10 mouse cellular contexts compared by ENCODE assay signal in the genomic region with DNA sequence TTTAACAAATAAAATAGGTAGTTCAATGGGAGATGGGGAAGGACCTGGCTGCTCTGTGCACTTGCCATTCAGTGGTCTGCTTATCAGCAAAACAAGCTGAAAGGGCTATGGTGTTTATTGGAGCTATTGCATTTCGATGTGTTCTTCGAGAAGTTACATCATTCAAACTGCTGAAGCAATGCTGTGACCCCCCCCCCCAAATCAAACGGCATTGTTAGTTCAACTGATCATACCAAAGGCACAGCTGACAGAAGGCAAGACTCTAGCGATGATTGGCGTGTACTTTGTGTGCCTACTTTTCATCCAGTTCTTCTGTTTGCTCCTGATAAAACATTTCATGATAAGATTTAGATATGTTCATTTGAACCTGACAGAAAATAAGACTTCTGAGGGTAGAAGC. TPM values are rescaled to one million over a fixed set of nuclear protein-coding genes. Genes with fewer than 3 reads are reported as not detected.
DNase-seq lines count a peak whose midpoint lies in the region; ATAC-seq and TF ChIP-seq lines count a peak whose summit lies in the region.
"Had no signal": no experiment of that assay in that cellular context is flagged by ENCODE, and none has a peak within 500 bp of the region (broad histone marks: within the 10 kb centered on the region; RNA-seq: fewer than 3 reads in every experiment).

No protein-coding gene starts in this region.

- peak overlapping the region; percentile 77 for H3K4me3 ChIP-seq in E14TG2a.4 (replicated peaks; ENCODE audit: low read length)
- H3K4me3 ChIP-seq in forebrain, postnatal 0 days (ENCODE audit: low read depth, low read length) = peak overlapping the region; percentile 92
- peak overlapping the region; percentile 47 for H3K4me3 ChIP-seq in liver, postnatal 0 days (ENCODE audit: low read depth, low read length)

- ATAC-seq in forebrain, postnatal 0 days = no peak
- no peak for ATAC-seq in liver, postnatal 0 days

- H3K27ac ChIP-seq in forebrain, postnatal 0 days (ENCODE audit: low read depth, low read length) = peak overlapping the region; percentile 97
- H3K27ac ChIP-seq in liver, postnatal 0 days (ENCODE audit: low read depth) = 0 out of 2 replicates have a peak overlapping the region, but pooled peaks have one; percentile 29

- peaks cover 4% of the 10 kb centered on the region; the same call in 1 of the 2 replicates for H3K27me3 ChIP-seq in E14TG2a.4 (ENCODE audit: insufficient read depth, low read length)
- H3K27me3 ChIP-seq in forebrain, postnatal 0 days (ENCODE audit: insufficient read depth, low read length) = no peaks in the 10 kb centered on the region
- H3K27me3 ChIP-seq in liver, postnatal 0 days (ENCODE audit: insufficient read depth, low read length) = no peaks in the 10 kb centered on the region

- no peak for TF ChIP-seq CTCF in E14TG2a.4 (conservative IDR thresholded peaks at IDR 0.05; ENCODE audit: low read length)
- TF ChIP-seq CTCF in forebrain, postnatal 0 days (IDR thresholded peaks at IDR 0.05; ENCODE audit: low read depth) = no peak
- no peak for TF ChIP-seq CTCF in liver, postnatal 0 days (IDR thresholded peaks at IDR 0.05; ENCODE audit: low read depth)

- DNase-seq in embryo, embryonic 10.5 days (ENCODE audit: low spot score) = peak; percentile 37
- no peak for DNase-seq in embryo, embryonic 9.5 days (ENCODE audit: extremely low spot score)
- DNase-seq in forebrain, postnatal 0 days = no peak
- DNase-seq in liver, postnatal 0 days = peak; percentile 17
- no peak for DNase-seq in frontal cortex, postnatal 10 days (ENCODE audit: low spot score in 2 of 2)
- no peak for DNase-seq in urinary bladder, postnatal 4 days (ENCODE audit: low spot score in 2 of 2)
- no peak for DNase-seq in layer of hippocampus, adult 18-20 months (ENCODE audit: low spot score in 2 of 2)

- H3K4me2 ChIP-seq in forebrain, postnatal 0 days (ENCODE audit: low read depth) = peak overlapping the region; percentile 82
- H3K4me2 ChIP-seq in liver, postnatal 0 days (ENCODE audit: low read depth, low read length) = peak overlapping the region; percentile 78

- peaks cover 32% of the 10 kb centered on the region for H3K36me3 ChIP-seq in E14TG2a.4 (ENCODE audit: insufficient read depth, low read length)
- peaks cover 16% of the 10 kb centered on the region; the same call in 1 of the 2 replicates for H3K36me3 ChIP-seq in forebrain, postnatal 0 days (ENCODE audit: insufficient read depth)
- peaks cover under 1% of the 10 kb centered on the region for H3K36me3 ChIP-seq in liver, postnatal 0 days (replicated peaks; ENCODE audit: insufficient read depth, low read length)

- no peak for TF ChIP-seq EP300 in liver, postnatal 0 days (IDR thresholded peaks at IDR 0.05; ENCODE audit: low read depth)

- WGBS in forebrain, postnatal 0 days = 38% methylated on average over 5 of the region's 5 CpGs
- 24% methylated on average over 5 of the region's 5 CpGs for whole genome bisulfite sequencing in liver, postnatal 0 days (ENCODE audit: insufficient replicate concordance)

- peak overlapping the region; percentile 97 for H3K9ac ChIP-seq in forebrain, postnatal 0 days
- H3K9ac ChIP-seq in liver, postnatal 0 days (replicated peaks) = peak overlapping the region; percentile 47; the same call in 1 of the 2 replicates

- H3K9me3 ChIP-seq in E14TG2a.4 (ENCODE audit: low read length) = peaks cover 2% of the 10 kb centered on the region
- no peaks in the 10 kb centered on the region for H3K9me3 ChIP-seq in forebrain, postnatal 0 days (ENCODE audit: low read length)
- H3K9me3 ChIP-seq in liver, postnatal 0 days (ENCODE audit: low read length) = no peaks in the 10 kb centered on the region

- H3K4me1 ChIP-seq in E14TG2a.4 (replicated peaks; ENCODE audit: low read depth, low read length) = peaks cover 41% of the 10 kb centered on the region
- peaks cover 12% of the 10 kb centered on the region; the same call in 1 of the 2 replicates for H3K4me1 ChIP-seq in forebrain, postnatal 0 days (ENCODE audit: insufficient read depth)
- H3K4me1 ChIP-seq in liver, postnatal 0 days (ENCODE audit: insufficient read depth) = peaks cover 12% of the 10 kb centered on the region

RNA-seq across cellular contexts. Expression of a gene that starts 0.8 kb away (rescaled TPM):
- total RNA-seq in forebrain, postnatal 0 days (2014; rRNA removed) = 40.3 and 57.4 TPM in 2 replicates
- 55.3 and 56.8 TPM in 2 replicates for polyA plus RNA-seq in forebrain, postnatal 0 days (2015; fragmentation: Nextera tagmentation; extraction: Ambion mirVana)
- 16.0 and 17.3 TPM in 2 replicates for polyA plus RNA-seq in liver, postnatal 0 days (2015; fragmentation: Nextera tagmentation; extraction: Ambion mirVana)
- total RNA-seq in layer of hippocampus, adult 18-20 months (2021) = 10 to 100 TPM; 54.7 to 56.4 TPM

RNA-seq across cellular contexts. Expression of a gene that starts 22.3 kb away (rescaled TPM):
- 0.38 TPM in 1 of 2 replicates, not detected in the other for total RNA-seq in forebrain, postnatal 0 days (2014; rRNA removed)
- polyA plus RNA-seq in forebrain, postnatal 0 days (2015; fragmentation: Nextera tagmentation; extraction: Ambion mirVana) = 0.20 and 0.27 TPM in 2 replicates
- polyA plus RNA-seq in liver, postnatal 0 days (2015; fragmentation: Nextera tagmentation; extraction: Ambion mirVana) = 0.12 TPM in 1 of 2 replicates, not detected in the other
- not detected for total RNA-seq in layer of hippocampus, adult 18-20 months (2021)
- total RNA-seq: adrenal gland, postnatal 4 days; liver, adult 2 months had no signal
- polyA plus RNA-seq: liver, adult 2 months had no signal

Comparison
In these comparisons a context has a peak if more than half of its experiments do, and no peak if none do; other contexts are left out.
1. DNase-seq: peak in embryo, embryonic 10.5 days (single experiment) and liver, postnatal 0 days (single experiment); none in embryo, embryonic 9.5 days (single experiment), forebrain, postnatal 0 days (single experiment), frontal cortex, postnatal 10 days (0 of 2), urinary bladder, postnatal 4 days (0 of 2) and layer of hippocampus, adult 18-20 months (0 of 2).
2. Peak in every context shown above with its lines, with median percentiles within 50 percentile points of each other: H3K4me3 ChIP-seq.